ENCODE assay signal across 8 mouse cellular contexts in the genomic region with DNA sequence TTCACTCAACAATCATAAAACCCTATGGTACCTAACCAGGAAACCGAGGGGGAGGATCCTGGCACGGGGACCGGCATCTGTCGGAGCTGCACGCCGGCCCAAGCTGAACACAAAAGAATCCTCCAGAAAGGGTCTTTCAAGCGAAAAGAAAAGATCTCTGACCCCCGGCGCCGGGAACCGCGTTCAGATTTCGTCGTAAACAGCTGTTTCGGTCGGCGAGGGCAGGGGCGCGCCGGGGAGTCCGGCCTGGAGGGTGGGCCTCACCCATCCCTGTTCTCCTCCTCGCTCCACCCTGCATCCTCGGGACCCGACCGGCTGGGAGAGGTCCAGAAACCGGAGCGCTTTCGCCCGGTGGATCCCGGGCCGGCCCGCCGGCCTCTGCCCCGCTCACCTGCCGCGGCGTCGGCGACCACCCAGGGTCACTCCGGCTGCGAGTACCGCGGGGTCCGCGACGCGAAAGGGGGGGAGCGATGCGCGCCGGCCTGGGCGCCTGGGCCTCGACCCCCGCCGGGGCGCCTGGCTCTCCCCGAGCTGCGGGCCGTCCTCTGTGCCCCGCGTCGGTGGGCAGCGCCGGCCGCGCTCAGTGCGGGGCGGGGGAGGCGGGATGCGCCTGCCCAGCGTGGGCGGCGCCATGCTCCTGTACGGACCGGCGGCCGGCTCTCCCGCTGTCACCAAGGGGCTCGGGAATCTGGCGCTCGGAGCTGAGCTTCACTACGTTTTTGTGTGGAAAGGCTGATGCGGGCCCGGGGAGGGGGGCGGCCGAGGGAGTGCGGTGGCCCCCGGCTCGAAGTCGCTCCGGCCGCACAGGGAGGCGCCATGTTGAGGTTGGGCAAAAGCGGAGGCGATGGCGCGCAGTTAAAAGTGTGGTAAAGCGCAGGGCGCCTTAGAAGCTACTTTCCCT. TPM values are rescaled to one million over a fixed set of nuclear protein-coding genes. Genes with fewer than 3 reads are reported as not detected.
A peak's percentile ranks its signal among the peaks of the same experiment; 100 is the strongest.
DNase-seq lines count a peak whose midpoint lies in the region; ATAC-seq and TF ChIP-seq lines count a peak whose summit lies in the region.

A gene (minus strand): TSS at position 585 of the 901 bp plus-strand sequence.

- peaks cover 8% of the 10 kb centered on the region; the same call in 1 of the 2 replicates for H3K4me1 ChIP-seq in forebrain, embryonic 11.5 days (replicated peaks; ENCODE audit: control insufficient read depth, insufficient read depth, low read length)
- H3K4me1 ChIP-seq in heart, embryonic 15.5 days (replicated peaks) = peaks cover 19% of the 10 kb centered on the region
- H3K4me1 ChIP-seq in liver, embryonic 14.5 days (replicated peaks; ENCODE audit: control insufficient read depth in 2 of 2, insufficient read depth in 2 of 2, low read length in 1 of 2) = peaks cover 0 to 5% of the 10 kb centered on the region in 2 experiments; a peak in 1 of 4 replicates
- peaks cover 13% of the 10 kb centered on the region; the same call in 1 of the 2 replicates for H3K4me1 ChIP-seq in stomach, embryonic 16.5 days (ENCODE audit: control insufficient read depth, insufficient read depth, low read length)

- H3K27me3 ChIP-seq in C2C12 (ENCODE audit: control insufficient read depth, insufficient read depth, insufficient read length) = no peaks in the 10 kb centered on the region
- no peaks in the 10 kb centered on the region for H3K27me3 ChIP-seq in forebrain, embryonic 11.5 days (ENCODE audit: control insufficient read depth, insufficient read depth, low read length)
- H3K27me3 ChIP-seq in heart, embryonic 15.5 days = peaks cover 3% of the 10 kb centered on the region; the same call in 1 of the 2 replicates
- H3K27me3 ChIP-seq in liver, embryonic 14.5 days (ENCODE audit: control insufficient read depth, insufficient read depth, low read length) = peaks cover 22% of the 10 kb centered on the region
- no peaks in the 10 kb centered on the region for H3K27me3 ChIP-seq in stomach, embryonic 16.5 days (ENCODE audit: control insufficient read depth, insufficient read depth, low read length)

- no peaks in the 10 kb centered on the region for H3K9me3 ChIP-seq in forebrain, embryonic 11.5 days (ENCODE audit: control insufficient read depth, low read length)
- no peaks in the 10 kb centered on the region for H3K9me3 ChIP-seq in heart, embryonic 15.5 days (replicated peaks)
- H3K9me3 ChIP-seq in liver, embryonic 14.5 days (ENCODE audit: control insufficient read depth, low read length) = no peaks in the 10 kb centered on the region
- no peaks in the 10 kb centered on the region for H3K9me3 ChIP-seq in stomach, embryonic 16.5 days (replicated peaks; ENCODE audit: control insufficient read depth, low read length)

- peak within 1 kb of the TSS; percentile 77 for H3K27ac ChIP-seq in forebrain, embryonic 11.5 days (ENCODE audit: low read depth, low read length)
- peak within 1 kb of the TSS; percentile 77 for H3K27ac ChIP-seq in heart, embryonic 15.5 days
- H3K27ac ChIP-seq in liver, embryonic 14.5 days = no peak within 1 kb of the TSS
- H3K27ac ChIP-seq in stomach, embryonic 16.5 days (ENCODE audit: low read length) = peak within 1 kb of the TSS; percentile 67

- H3K9ac ChIP-seq in forebrain, embryonic 11.5 days (ENCODE audit: low read length) = peak within 1 kb of the TSS; percentile 94
- peak within 1 kb of the TSS; percentile 79 for H3K9ac ChIP-seq in heart, embryonic 15.5 days
- peak within 1 kb of the TSS; percentile 60 for H3K9ac ChIP-seq in liver, embryonic 14.5 days (replicated peaks)
- H3K9ac ChIP-seq in stomach, embryonic 16.5 days (ENCODE audit: low read length) = peak within 1 kb of the TSS; percentile 83

- peak within 1 kb of the TSS; percentile 64 for H3K4me3 ChIP-seq in C2C12 (ENCODE audit: insufficient read depth, poor library complexity, severe bottlenecking)
- peak within 1 kb of the TSS; percentile 69 for H3K4me3 ChIP-seq in forebrain, embryonic 11.5 days (ENCODE audit: low read depth, low read length)
- peak within 1 kb of the TSS; percentile 88 for H3K4me3 ChIP-seq in heart, embryonic 15.5 days
- H3K4me3 ChIP-seq in liver, embryonic 14.5 days (ENCODE audit: insufficient read depth in 1 of 2, low read depth in 2 of 2, low read length in 2 of 2) = peak within 1 kb of the TSS; percentile 70 to 76
- H3K4me3 ChIP-seq in stomach, embryonic 16.5 days (replicated peaks; ENCODE audit: low read length) = peak within 1 kb of the TSS; percentile 72

- WGBS in forebrain, embryonic 11.5 days = under 1% methylated on average over 92 of the region's 99 CpGs
- under 1% methylated on average over 89 of the region's 99 CpGs for WGBS in heart, embryonic 15.5 days
- under 1% methylated on average over 88 of the region's 99 CpGs for WGBS in liver, embryonic 14.5 days (ENCODE audit: insufficient replicate concordance)
- under 1% methylated on average over 78 of the region's 99 CpGs for WGBS in stomach, embryonic 16.5 days

- peak; percentile 95 for ATAC-seq in forebrain, embryonic 11.5 days (replicated peaks; ENCODE audit: low FRiP score)
- peak; percentile 85 for ATAC-seq in heart, embryonic 15.5 days (replicated peaks; ENCODE audit: insufficient number of reproducible peaks, insufficient read depth, low FRiP score, low read depth)
- ATAC-seq in liver, embryonic 14.5 days (ENCODE audit: insufficient read depth) = peak; percentile 67
- peak; percentile 86 for ATAC-seq in stomach, embryonic 16.5 days (ENCODE audit: insufficient read depth, low FRiP score)

- peak within 1 kb of the TSS; percentile 66 for H3ac ChIP-seq in C2C12 (ENCODE audit: control insufficient read depth, insufficient read length, low read depth)

- DNase-seq in brain, adult 2 months (ENCODE audit: low read depth, low spot score) = peak; percentile 83
- DNase-seq in forebrain, embryonic 11.5 days (ENCODE audit: low spot score) = peak; percentile 82
- DNase-seq in kidney, postnatal 25 days = peak; percentile 67 to 70
- no peak for DNase-seq in liver, embryonic 14.5 days (ENCODE audit: low read depth in 3 of 3, low spot score in 3 of 3)
- peak; percentile 81 for DNase-seq in neural tube, embryonic 10.5 days (ENCODE audit: extremely low spot score, low spot score)

- no peaks in the 10 kb centered on the region for H3K79me3 ChIP-seq in C2C12 (ENCODE audit: low read depth)

- H3K79me2 ChIP-seq in C2C12 (ENCODE audit: control insufficient read depth, insufficient read depth) = no peaks in the 10 kb centered on the region

- no peak for TF ChIP-seq EP300 in liver, embryonic 14.5 days (IDR thresholded peaks at IDR 0.05; ENCODE audit: low read depth)

- TF ChIP-seq CTCF in C2C12 (IDR thresholded peaks at IDR 0.05; ENCODE audit: control insufficient read depth, insufficient read depth, insufficient read length) = no peak
- no peak for TF ChIP-seq CTCF in liver, embryonic 14.5 days (IDR thresholded peaks at IDR 0.05; ENCODE audit: low read depth)

- peak within 1 kb of the TSS; percentile 54 for H3K4me2 ChIP-seq in forebrain, embryonic 11.5 days (ENCODE audit: low read depth, low read length, severe bottlenecking)
- H3K4me2 ChIP-seq in heart, embryonic 15.5 days = peak within 1 kb of the TSS; percentile 87
- H3K4me2 ChIP-seq in liver, embryonic 14.5 days (ENCODE audit: low read depth) = peak within 1 kb of the TSS; percentile 69
- peak within 1 kb of the TSS; percentile 74 for H3K4me2 ChIP-seq in stomach, embryonic 16.5 days (ENCODE audit: low read depth, low read length)

- no peaks in the 10 kb centered on the region for H3K36me3 ChIP-seq in C2C12 (ENCODE audit: control insufficient read depth, insufficient read depth)
- H3K36me3 ChIP-seq in forebrain, embryonic 11.5 days (ENCODE audit: control insufficient read depth, insufficient read depth, low read length) = no peaks in the 10 kb centered on the region
- no peaks in the 10 kb centered on the region for H3K36me3 ChIP-seq in heart, embryonic 15.5 days
- no peaks in the 10 kb centered on the region for H3K36me3 ChIP-seq in liver, embryonic 14.5 days (replicated peaks; ENCODE audit: control insufficient read depth, insufficient read depth, low read depth)
- no peaks in the 10 kb centered on the region for H3K36me3 ChIP-seq in stomach, embryonic 16.5 days (ENCODE audit: control insufficient read depth, insufficient read depth, low read length)

TF ChIP-seq in C2C12, 6 proteins besides CTCF, POLR2A, EP300 and RAD21:
- TF ChIP-seq CEBPB (IDR thresholded peaks at IDR 0.05; ENCODE audit: low read depth) = no peak
- no peak for TF ChIP-seq MAX (IDR thresholded peaks at IDR 0.05)
- no peak for TF ChIP-seq FOSL1 (IDR thresholded peaks at IDR 0.05; ENCODE audit: insufficient read depth, low read length, poor library complexity, severe bottlenecking)
- TF ChIP-seq MYOD1 (IDR thresholded peaks at IDR 0.05; ENCODE audit: control insufficient read depth, insufficient read length, low read depth) = no peak
- no peak for TF ChIP-seq MYOG (IDR thresholded peaks at IDR 0.05; ENCODE audit: control insufficient read depth, extremely low read depth, insufficient read length)
- TF ChIP-seq USF1 (IDR thresholded peaks at IDR 0.05; ENCODE audit: low read depth) = no peak

RNA-seq across cellular contexts. Expression of the gene that starts here (rescaled TPM):
- polyA plus RNA-seq in C2C12 (2012; fragmentation: generic; extraction: Trizol) = 11.6 TPM
- 64.9 and 68.2 TPM in 2 replicates for polyA plus RNA-seq in forebrain, embryonic 11.5 days (2014; fragmentation: Nextera tagmentation; extraction: Ambion mirVana)
- polyA plus RNA-seq in heart, embryonic 15.5 days (2015; fragmentation: Nextera tagmentation; extraction: Ambion mirVana) = 27.9 and 28.2 TPM in 2 replicates
- polyA plus RNA-seq in liver, embryonic 14.5 days (2012; rRNA removed) = 1.0 and 2.5 TPM in 2 replicates
- 5.0 and 5.2 TPM in 2 replicates for polyA plus RNA-seq in liver, embryonic 14.5 days (2014; fragmentation: Nextera tagmentation; extraction: Ambion mirVana)
- polyA plus RNA-seq in stomach, embryonic 16.5 days (2015; fragmentation: Nextera tagmentation; extraction: Ambion mirVana) = 25.4 and 25.8 TPM in 2 replicates

Comparison
In these comparisons a context has a peak if more than half of its experiments do, and no peak if none do; other contexts are left out.
1. DNase-seq: peak in brain, adult 2 months (single experiment), forebrain, embryonic 11.5 days (single experiment), kidney, postnatal 25 days (2 of 2) and neural tube, embryonic 10.5 days (single experiment); none in liver, embryonic 14.5 days (0 of 3).
2. Peak in every context shown above with its lines, with median percentiles within 50 percentile points of each other: H3K4me3 ChIP-seq, ATAC-seq, H3K4me2 ChIP-seq and H3K9ac ChIP-seq.